Mouse (Mus musculus) layer of hippocampus, postnatal 36 days (tissue): Measurements from ENCODE around the gene Nek10. TPM values are rescaled to one million over a fixed set of nuclear protein-coding genes. Genes with fewer than 3 reads are reported as not detected.
A peak's percentile ranks its signal among the peaks of the same experiment; 100 is the strongest.
"Not testable (repeated sequence)": the region's sequence is repeated elsewhere in the genome, so short reads cannot be mapped to it uniquely, and the experiment has no call there.

Source experiments
- DNase-seq, 2 experiments: peaks; one replicate each; pipeline ENCODE4 v3.0.0; 2022
- total RNA-seq, 2 experiments: library from RNA; stranded (reverse); gene quantifications; 2 replicates each; pipeline ENCODE4 v1.2.3; 2021

Gene Nek10
- total RNA-seq, result 1 to 10 TPM; 3.5 to 5.1 TPM

DNA sequence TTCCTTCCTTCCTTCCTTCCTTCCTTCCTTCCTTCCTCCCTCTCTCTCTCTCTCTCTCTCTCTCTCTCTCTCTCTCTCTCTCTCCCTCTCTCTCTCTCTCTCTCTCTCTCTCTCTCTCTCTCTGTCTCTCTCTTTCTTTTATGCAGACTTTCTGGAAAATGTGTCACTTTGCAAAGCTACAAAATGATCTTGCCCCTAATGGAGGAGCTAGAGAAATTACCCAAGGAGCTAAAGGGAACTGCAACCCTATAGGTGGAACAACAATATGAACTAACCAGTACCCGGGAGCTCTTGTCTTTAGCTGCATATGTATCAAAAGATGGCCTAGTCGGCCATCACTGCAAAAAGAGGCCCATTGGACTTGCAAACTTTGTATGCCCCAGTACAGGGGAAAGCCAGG lies at the start of gene Nek10:
Gene Nek10, plus strand, starts transcription at position 301 of the 400 bp plus-strand sequence.
- not testable (repeated sequence) for DNase-seq

- DNase-seq, result no peak
Measured at GRCm38 (mm10) chr14:14781169-14781568, 22.0 kb upstream of the Nek10 start.

DNA sequence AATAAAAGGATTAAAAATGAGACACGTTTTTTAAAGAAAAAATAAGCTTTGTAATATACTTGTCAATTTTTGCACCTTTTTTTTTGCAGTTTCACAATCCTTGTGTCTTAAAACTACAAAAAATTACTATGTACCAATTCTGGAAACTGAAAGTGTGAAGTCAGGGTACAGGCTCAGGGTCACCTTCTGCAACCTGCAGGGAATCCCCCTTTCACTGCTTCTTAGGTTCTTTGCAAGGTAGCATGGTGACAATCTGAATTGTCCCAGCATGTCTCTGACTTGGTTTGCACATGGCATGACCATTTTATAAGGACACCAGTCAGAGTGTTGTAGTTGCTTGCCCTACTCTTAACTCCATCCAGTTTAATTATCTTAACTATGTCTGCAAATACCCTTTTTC lies 19.0 kb upstream of the Nek10 start:
- DNase-seq, result no peak

DNA sequence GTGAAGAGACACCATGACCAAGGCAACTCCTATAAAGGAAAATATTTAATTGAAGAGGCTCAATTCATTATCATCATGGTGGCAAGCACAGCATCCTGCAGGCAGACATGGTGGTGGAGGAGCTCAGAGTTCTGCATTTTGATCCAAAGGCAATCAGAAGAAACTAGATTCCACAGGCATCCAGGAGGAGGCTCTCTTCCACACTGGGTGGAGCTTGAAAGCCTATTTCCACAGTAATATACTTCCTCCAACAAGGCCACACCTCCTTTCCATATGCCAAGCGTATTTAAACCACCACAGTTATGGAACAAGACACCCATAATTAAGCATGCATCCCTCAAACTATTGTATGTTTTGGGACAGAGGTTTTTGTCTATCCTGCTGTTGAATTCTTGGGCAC lies 16.2 kb upstream of the Nek10 start:
- DNase-seq, result no peak

DNA sequence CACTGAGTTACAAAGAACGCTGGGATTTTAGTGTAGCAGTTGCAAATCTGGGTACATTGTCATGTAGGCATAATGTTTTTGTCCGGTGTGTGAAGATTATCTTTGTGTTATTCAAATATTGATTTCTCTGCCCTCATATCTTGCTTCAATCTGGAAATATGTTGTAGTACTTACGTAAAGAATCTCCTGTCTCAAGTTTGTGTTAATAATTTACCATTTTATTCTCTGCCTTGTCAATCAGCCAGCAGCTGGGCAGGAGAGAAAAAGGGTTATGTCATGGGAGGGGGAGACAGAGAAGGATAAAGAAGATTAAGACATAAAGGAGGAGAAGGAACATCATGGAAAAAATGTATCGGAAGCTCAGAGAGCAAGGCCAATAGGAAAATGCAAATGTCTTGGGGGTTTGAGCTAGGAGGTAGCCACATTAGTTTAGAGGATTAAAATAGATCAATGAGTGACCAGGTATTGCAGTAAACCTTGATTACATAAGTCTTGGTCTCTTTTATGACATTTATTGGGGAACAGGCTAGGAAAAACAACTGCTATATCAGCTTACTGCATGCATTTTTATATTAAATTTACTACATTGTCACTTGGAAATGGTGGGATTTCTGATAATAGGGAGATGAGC lies 13.3 kb upstream of the Nek10 start:
- DNase-seq, result no peak

DNA sequence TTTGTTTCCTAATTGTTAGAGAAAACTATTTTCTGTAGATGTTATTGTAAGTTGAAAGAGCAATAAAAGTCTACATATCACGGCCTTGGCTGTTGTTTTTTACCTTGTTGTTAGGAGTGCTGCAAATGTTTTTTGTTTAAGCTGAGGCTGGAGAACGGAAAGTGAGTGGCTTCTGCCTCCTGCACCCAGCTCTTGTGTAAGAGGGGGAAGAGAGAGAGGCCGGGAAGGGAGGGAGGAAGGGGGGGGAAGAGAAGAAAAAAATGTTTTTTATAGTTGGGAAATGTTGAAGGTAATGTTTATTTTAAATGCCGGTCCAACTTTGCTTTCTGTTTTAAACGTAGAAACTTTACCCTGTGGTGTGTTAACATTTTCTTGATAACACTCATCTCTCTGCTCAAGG lies 3.4 kb upstream of the Nek10 start:
- DNase-seq, result no peak

DNA sequence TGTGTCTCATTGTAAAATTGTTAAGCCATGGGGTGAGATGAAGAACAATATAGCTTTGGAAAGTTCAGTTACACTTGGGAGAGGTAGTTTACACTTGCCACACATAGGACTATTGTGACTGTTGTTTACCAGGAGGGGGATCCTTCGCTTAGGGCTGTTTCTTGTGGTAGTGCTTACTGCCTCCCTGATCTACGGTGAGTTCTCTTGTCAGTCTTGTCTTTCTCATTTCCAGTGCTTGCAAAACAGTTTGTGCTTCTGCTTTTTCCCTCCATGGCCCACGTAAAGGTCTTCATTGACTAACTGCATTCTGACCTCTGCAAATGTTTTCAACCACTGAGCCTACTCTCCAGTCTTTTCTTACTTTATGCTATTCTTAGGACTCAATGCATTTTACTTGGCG lies 2.9 kb upstream of the Nek10 start:
- no peak for DNase-seq

- no peak for DNase-seq
Measured at GRCm38 (mm10) chr14:14800810-14801209, 2.4 kb upstream of the Nek10 start.

DNA sequence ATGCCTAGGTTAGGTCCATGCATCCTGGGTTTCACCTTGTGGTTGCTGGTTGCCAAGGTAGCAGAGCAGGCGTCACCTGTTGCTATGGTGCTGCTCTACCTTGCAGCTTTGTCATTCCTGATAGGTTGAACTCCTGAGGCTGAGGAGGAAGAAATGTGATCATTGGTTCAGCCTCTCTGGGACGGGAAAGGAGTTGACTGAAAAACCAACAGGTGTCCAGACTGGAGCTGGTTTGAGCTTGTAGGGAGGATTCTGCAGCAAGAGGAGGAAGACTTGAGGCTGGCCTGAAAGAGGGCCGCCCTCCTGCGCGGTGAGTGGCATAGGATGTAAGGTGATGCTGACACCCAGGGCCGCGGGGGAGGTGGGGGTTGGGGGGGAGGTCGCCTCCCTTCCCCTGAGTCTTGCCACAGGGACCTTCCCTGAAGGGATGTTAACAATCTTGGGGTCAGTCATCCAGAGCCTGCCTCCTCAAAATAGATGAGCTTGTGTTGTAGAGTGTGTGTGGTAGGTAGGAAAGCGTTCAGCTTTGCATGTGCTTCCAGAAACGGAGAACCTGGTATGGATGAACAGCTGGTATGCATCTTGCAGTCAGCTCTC lies 804 bp downstream of the Nek10 start:
- DNase-seq, result peak; percentile 16 to 32

GRCm38 (mm10) chr14:14804518-14805212 lies 1.4 kb downstream of the Nek10 start:
- DNase-seq, result no peak

DNA sequence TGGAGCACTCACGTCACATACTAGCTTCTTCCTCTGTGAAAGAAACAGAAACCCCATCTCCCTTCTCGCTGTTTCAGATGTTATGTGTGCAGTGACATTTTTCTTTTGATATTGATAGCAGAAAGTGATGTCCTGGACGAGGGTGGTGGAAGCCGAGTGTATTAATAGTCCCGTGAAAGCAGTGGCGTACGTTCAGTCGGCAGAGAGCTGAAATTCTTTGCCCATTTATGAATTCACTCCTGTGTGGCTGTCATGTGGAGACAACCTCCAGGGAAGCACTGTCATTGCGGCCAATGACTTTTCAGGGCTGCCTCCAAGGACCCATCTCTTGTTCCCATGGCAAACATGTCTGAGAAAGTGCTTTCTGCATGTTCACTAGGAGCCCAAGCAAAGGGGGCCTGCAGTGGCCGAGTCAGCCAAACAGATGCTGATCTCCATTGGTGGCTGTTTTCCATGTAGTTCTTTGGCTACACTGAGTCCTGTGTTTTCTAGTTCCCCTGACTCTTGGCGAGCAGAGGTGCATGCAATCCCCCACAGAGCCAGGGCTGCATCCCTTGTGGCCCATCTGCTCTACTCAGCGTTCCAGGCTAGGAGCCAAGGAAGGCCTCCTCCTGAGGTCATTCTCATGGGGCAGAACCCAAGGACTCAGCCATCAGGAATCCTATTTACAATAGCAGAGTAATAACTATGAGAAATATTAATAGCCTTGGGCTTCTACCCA lies 29.5 kb downstream of the Nek10 start:
- peak; percentile 69 to 72 for DNase-seq

DNA sequence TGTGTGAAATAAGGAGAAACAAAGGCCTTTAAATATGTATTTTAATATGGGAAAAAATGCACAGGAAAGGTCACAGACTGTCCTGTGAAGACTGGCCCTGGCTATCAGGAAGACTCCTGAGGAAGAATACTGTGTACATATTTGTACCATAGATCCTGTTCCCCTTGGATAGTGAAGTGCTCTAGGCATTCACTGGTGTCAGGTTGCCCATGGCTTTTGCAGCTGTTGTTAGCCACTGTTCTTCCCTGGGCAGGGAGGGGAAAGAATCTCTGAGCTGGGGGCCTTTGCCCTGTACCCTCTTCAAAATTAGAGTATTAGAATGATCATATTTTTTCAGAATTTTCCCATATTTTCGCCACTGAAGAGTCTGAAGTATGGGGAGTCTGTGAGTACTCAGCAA lies 30.3 kb downstream of the Nek10 start:
- DNase-seq, result no peak

GRCm38 (mm10) chr14:14834266-14834665 lies 31.1 kb downstream of the Nek10 start:
- peak; percentile 53 to 62 for DNase-seq

GRCm38 (mm10) chr14:14837627-14838026 lies 34.4 kb downstream of the Nek10 start:
- DNase-seq, result no peak

DNA sequence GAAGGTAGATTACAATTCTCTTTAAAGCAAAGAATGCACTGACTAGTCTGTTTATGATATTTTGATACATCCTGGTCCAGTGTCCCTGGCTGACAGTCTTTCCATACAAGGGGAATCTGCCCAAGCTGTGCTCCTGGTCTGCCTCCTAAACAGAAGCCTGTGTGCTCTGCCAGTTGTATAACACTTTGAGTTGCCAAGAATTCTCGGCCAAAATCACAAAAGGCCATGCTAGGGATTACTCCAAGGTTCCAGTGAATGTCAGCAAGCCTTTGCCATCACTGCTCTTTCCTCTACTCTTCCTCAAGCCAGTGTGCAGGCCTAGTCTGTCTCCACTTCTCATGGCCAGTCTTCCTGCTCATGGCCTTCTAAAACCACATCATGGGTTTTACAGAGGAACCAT lies 34.9 kb downstream of the Nek10 start:
- DNase-seq, result no peak

DNA sequence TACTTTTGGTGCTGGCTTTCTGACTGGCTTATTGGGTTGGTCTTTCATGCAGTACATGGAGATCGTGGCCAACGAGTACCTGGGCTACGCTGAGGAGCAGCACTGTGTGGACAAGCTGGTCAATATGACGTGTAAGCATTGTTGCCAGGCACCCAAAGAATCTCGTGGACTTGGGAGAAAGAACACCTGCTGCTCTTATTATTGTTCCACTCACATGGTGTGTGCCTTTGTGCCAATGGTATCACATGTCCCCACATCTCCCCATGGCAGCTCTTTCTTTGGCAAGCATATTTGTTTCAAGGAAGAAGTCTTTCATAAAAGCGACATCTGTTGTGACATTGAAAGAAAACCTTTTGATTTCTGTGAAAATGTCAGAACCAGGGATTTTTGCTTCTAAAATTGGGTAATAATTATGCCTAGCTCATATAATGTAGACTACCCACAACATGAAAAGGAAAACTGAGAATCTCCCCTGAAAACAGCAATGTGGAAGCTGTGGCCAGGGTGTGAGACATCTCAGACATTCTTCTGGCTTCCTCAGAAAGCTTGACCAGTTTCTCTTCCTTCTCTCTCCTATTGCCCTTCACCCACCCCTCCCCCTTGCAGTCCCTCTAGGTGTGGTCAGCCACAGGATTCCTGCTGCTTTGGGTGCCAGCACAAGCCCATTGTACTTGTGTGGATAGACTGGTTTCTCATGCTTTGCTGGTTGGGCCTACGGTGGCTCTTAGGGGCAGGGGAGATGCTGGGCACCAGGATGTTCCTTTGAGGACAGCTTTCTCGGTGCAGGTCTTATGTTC lies 39.7 kb downstream of the Nek10 start:
- peak in 1 of 2 experiments; percentile 21 for DNase-seq

DNA sequence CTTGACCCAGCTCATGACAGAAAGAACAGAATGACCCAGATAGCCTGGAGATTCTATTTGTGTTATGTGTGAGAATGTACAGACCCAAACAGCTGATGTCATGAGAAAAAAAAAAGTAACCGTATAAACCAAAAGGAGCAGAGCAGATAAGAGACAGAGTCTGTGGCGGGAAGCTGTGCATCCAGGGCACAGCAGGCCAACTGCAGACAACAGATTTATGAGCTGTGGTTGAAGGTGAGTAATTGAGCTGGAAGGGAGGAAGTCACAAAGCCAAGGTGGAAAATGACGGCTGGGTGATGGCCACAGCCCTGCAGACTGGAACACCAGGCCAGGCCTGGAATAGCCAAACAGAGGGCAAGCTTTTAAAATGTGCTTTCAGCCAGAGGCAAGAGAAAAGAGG lies 49.6 kb downstream of the Nek10 start:
- no peak for DNase-seq

DNA sequence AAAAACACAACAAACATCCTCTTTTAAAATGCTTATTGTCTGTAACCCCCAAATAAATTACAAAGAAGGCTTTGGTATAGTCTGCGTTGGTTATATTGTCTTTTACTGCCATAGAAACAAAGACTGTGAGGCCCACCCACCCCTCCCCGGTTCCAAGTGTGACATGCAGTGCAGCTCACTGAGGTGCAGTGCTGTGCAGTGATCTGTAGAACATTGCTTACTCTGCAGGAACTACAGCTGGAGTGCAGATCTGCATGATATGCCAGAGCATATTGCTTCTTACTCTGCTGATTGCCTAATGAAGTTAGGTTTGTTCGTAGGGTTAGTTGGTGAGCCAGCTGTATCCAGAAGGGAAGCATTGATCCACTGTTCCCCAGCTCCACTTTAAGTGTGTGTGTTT lies 57.1 kb downstream of the Nek10 start:
- no peak for DNase-seq

GRCm38 (mm10) chr14:14863690-14864356 lies 60.6 kb downstream of the Nek10 start:
- DNase-seq, result peak; percentile 78 to 81

- DNase-seq, result no peak
Measured at GRCm38 (mm10) chr14:14869239-14869638, 66.0 kb downstream of the Nek10 start.

- peak; percentile 26 to 30 for DNase-seq
Measured at GRCm38 (mm10) chr14:14870059-14870458, 66.8 kb downstream of the Nek10 start.

DNA sequence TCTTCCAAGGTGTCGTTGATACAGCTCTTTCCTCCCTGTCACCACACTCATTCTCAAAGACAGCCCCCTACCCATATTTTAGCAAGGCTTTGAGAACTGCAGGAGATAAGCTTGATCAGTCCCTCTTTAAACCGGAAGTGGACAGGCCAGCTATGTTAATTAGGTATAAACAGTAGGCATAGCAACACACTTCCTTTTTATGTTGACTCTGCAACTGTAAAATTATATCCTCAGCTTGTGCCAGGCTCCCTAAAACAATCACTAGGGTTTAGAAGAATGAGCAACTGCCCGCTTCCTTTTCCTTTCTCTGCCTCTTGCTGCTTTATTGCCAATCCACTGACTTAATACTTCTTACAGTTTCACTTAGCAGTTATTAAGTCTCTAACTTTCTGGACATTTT lies 67.2 kb downstream of the Nek10 start:
- DNase-seq, result no peak
